Mouse (Mus musculus): ENCODE measurements around the gene Homer3. TPM values are rescaled to one million over a fixed set of nuclear protein-coding genes. Genes with fewer than 3 reads are reported as not detected.

The Homer3 gene
- polyA plus RNA-seq, 1 experiment from 2014 or later, result 13.8 TPM

DNA sequence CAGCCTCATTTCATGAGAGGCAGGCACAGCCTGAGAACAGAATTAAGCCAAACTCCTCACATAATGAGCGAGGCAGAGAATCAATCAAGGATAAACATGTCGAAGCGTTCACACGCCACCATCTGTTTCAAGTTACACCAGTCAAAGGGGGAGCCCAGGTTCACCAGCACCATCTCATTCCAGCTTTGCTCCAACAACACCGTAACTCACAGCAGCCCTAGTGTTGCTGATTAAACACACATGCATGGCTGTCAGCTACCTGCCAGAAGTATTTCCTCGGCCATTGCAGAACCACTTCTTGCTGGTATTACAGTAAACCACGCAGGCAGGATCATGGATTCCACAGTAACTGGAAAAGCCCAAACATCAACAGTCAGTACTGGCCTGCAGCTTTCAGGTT is 60.4 kb downstream of the Homer3 start:
- TF ChIP-seq EP300 (optimal IDR thresholded peaks at IDR 0.05) (no peak), CTCF (IDR thresholded peaks at IDR 0.05; ENCODE audit: low read depth) (no peak)
- no peaks in the 10 kb centered on the region for H3K4me1 ChIP-seq (replicated peaks; ENCODE audit: control insufficient read depth, insufficient read depth)
- no peak overlapping the region for H3K4me3 ChIP-seq (ENCODE audit: low read depth, low read length)
- H3K27ac ChIP-seq (replicated peaks), result no peak overlapping the region
- DNase-seq (ENCODE audit: low spot score) (no peak), ATAC-seq (ENCODE audit: low FRiP score, low TSS enrichment) (no peak)
- H3K9ac ChIP-seq (ENCODE audit: low read length), result no peak overlapping the region
- 72% methylated on average over 7 of the region's 7 CpGs for WGBS
- no peaks in the 10 kb centered on the region for H3K9me3 ChIP-seq (ENCODE audit: control insufficient read depth, low read length)
- H3K4me2 ChIP-seq (replicated peaks; ENCODE audit: low read depth), result no peak overlapping the region
- peaks cover 38% of the 10 kb centered on the region for H3K36me3 ChIP-seq (ENCODE audit: control insufficient read depth, insufficient read depth, low read length)
- no peaks in the 10 kb centered on the region for H3K27me3 ChIP-seq (ENCODE audit: control insufficient read depth, insufficient read depth, low read length)

DNA sequence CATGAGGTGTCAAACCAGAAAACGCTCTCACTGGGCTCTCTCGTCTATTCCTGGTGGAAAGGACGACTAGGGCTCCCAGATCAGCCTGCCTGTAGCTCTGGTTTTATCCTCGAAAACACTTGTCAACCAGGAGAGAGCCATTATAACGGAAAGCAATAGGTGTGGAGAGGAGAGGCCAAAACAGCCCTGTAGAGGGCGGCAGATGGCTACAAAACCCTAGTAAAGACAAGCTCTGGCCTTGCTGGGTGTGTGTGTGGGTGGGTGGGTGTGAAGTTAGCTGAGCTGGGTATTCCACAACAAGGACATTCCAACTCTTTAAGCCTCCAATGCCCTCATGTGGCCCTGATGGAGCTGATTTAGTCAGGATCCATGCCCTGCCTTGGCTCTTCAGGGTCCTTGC is 61.1 kb downstream of the Homer3 start:
- 54% methylated on average over 6 of the region's 6 CpGs for WGBS
- ATAC-seq (ENCODE audit: low FRiP score, low TSS enrichment), result no peak
- Histone ChIP-seq H3K9ac (ENCODE audit: low read length) (no peak overlapping the region), H3K27ac (replicated peaks) (no peak overlapping the region), H3K36me3 (ENCODE audit: control insufficient read depth, insufficient read depth, low read length) (peaks cover 33% of the 10 kb centered on the region), H3K4me2 (replicated peaks; ENCODE audit: low read depth) (no peak overlapping the region), H3K9me3 (ENCODE audit: control insufficient read depth, low read length) (no peaks in the 10 kb centered on the region), H3K27me3 (ENCODE audit: control insufficient read depth, insufficient read depth, low read length) (no peaks in the 10 kb centered on the region), H3K4me1 (replicated peaks; ENCODE audit: control insufficient read depth, insufficient read depth) (no peaks in the 10 kb centered on the region), H3K4me3 (ENCODE audit: low read depth, low read length) (no peak overlapping the region)
- TF ChIP-seq EP300 (optimal IDR thresholded peaks at IDR 0.05), result no peak
- peak; percentile 77 for TF ChIP-seq CTCF (IDR thresholded peaks at IDR 0.05; ENCODE audit: low read depth)
- DNase-seq (ENCODE audit: low spot score), result peak; percentile 61

Other genes with a start within 250 kb of the Homer3 start
- 22.4 and 24.4 TPM in 2 replicates for gene Mau2, start 240.1 kb upstream of the Homer3 start, polyA plus RNA-seq (2015; fragmentation: Nextera tagmentation; extraction: Ambion mirVana)
- 21.2 and 22.0 TPM in 2 replicates for gene Sugp1, start 240.0 kb upstream of the Homer3 start, polyA plus RNA-seq (2015; fragmentation: Nextera tagmentation; extraction: Ambion mirVana)
- gene Tm6sf2, start 209.9 kb upstream of the Homer3 start, polyA plus RNA-seq (2015; fragmentation: Nextera tagmentation; extraction: Ambion mirVana), result 1.0 and 1.5 TPM in 2 replicates
- 0.02 and 0.10 TPM in 2 replicates for gene Hapln4, start 199.4 kb upstream of the Homer3 start, polyA plus RNA-seq (2015; fragmentation: Nextera tagmentation; extraction: Ambion mirVana)
- gene Ncan, start 162.0 kb upstream of the Homer3 start, polyA plus RNA-seq (2015; fragmentation: Nextera tagmentation; extraction: Ambion mirVana), result 0.17 and 0.27 TPM in 2 replicates
- 31.9 and 33.6 TPM in 2 replicates for gene Nr2c2ap, start 151.5 kb upstream of the Homer3 start, polyA plus RNA-seq (2015; fragmentation: Nextera tagmentation; extraction: Ambion mirVana)
- 8.9 and 9.8 TPM in 2 replicates for gene Rfxank, start 143.7 kb upstream of the Homer3 start, polyA plus RNA-seq (2015; fragmentation: Nextera tagmentation; extraction: Ambion mirVana)
- 30.1 and 30.5 TPM in 2 replicates for gene Borcs8, start 143.3 kb upstream of the Homer3 start, polyA plus RNA-seq (2015; fragmentation: Nextera tagmentation; extraction: Ambion mirVana)
- gene Mef2b, start 143.1 kb upstream of the Homer3 start, polyA plus RNA-seq (2015; fragmentation: Nextera tagmentation; extraction: Ambion mirVana), result 0.10 TPM in 1 of 2 replicates, not detected in the other
- gene Tmem161a, start 110.5 kb upstream of the Homer3 start, polyA plus RNA-seq (2015; fragmentation: Nextera tagmentation; extraction: Ambion mirVana), result 38.2 and 40.8 TPM in 2 replicates
- gene Slc25a42, start 70.5 kb upstream of the Homer3 start, polyA plus RNA-seq (2015; fragmentation: Nextera tagmentation; extraction: Ambion mirVana), result 3.1 and 4.5 TPM in 2 replicates
- 7.8 and 9.0 TPM in 2 replicates for gene Sugp2, start 48.6 kb upstream of the Homer3 start, polyA plus RNA-seq (2015; fragmentation: Nextera tagmentation; extraction: Ambion mirVana)
- 11.9 and 12.9 TPM in 2 replicates for gene Armc6, start 48.4 kb upstream of the Homer3 start, polyA plus RNA-seq (2015; fragmentation: Nextera tagmentation; extraction: Ambion mirVana)
- 35.0 and 36.0 TPM in 2 replicates for gene Ddx49, start 19.7 kb downstream of the Homer3 start, polyA plus RNA-seq (2015; fragmentation: Nextera tagmentation; extraction: Ambion mirVana)
- 347 and 366 TPM in 2 replicates for gene Cope, start 19.7 kb downstream of the Homer3 start, polyA plus RNA-seq (2015; fragmentation: Nextera tagmentation; extraction: Ambion mirVana)
- gene Cers1, start 32.9 kb downstream of the Homer3 start, polyA plus RNA-seq (2015; fragmentation: Nextera tagmentation; extraction: Ambion mirVana), result 2.0 and 2.6 TPM in 2 replicates
- 0.53 TPM in 2 replicates for gene Gdf1, start 47.0 kb downstream of the Homer3 start, polyA plus RNA-seq (2015; fragmentation: Nextera tagmentation; extraction: Ambion mirVana)
- gene Upf1, start 70.5 kb downstream of the Homer3 start, polyA plus RNA-seq (2015; fragmentation: Nextera tagmentation; extraction: Ambion mirVana), result 9.5 and 9.6 TPM in 2 replicates
- 0.15 and 0.42 TPM in 2 replicates for gene Comp, start 90.7 kb downstream of the Homer3 start, polyA plus RNA-seq (2015; fragmentation: Nextera tagmentation; extraction: Ambion mirVana)
- gene Crtc1, start 156.8 kb downstream of the Homer3 start, polyA plus RNA-seq (2015; fragmentation: Nextera tagmentation; extraction: Ambion mirVana), result 8.0 and 8.4 TPM in 2 replicates
- gene Klhl26, start 194.1 kb downstream of the Homer3 start, polyA plus RNA-seq (2015; fragmentation: Nextera tagmentation; extraction: Ambion mirVana), result 10.4 and 12.4 TPM in 2 replicates
- gene Tmem59l, start 204.5 kb downstream of the Homer3 start, polyA plus RNA-seq (2015; fragmentation: Nextera tagmentation; extraction: Ambion mirVana), result 2.4 and 2.8 TPM in 2 replicates
- gene Crlf1, start 210.3 kb downstream of the Homer3 start, polyA plus RNA-seq (2015; fragmentation: Nextera tagmentation; extraction: Ambion mirVana), result 5.8 and 6.5 TPM in 2 replicates
- gene Rex1bd, start 223.9 kb downstream of the Homer3 start, polyA plus RNA-seq (2015; fragmentation: Nextera tagmentation; extraction: Ambion mirVana), result 119 and 122 TPM in 2 replicates
- 951 and 966 TPM in 2 replicates for gene Uba52, start 228.0 kb downstream of the Homer3 start, polyA plus RNA-seq (2015; fragmentation: Nextera tagmentation; extraction: Ambion mirVana)
- 179 and 188 TPM in 2 replicates for gene Fkbp8, start 244.9 kb downstream of the Homer3 start, polyA plus RNA-seq (2015; fragmentation: Nextera tagmentation; extraction: Ambion mirVana)
- gene Kxd1, start 245.1 kb downstream of the Homer3 start, polyA plus RNA-seq (2015; fragmentation: Nextera tagmentation; extraction: Ambion mirVana), result 47.1 and 54.6 TPM in 2 replicates

All from stomach, postnatal 0 days (tissue).